22 mouse cellular contexts compared by ENCODE assay signal in genomic region chr9:41852099-41852498, GRCm38 (mm10).
DNase-seq lines count a peak whose midpoint lies in the region; ATAC-seq lines count a peak whose summit lies in the region.
"Had no signal": no experiment of that assay in that cellular context is flagged by ENCODE, and none has a peak within 500 bp of the region (broad histone marks: within the 10 kb centered on the region; RNA-seq: fewer than 3 reads in every experiment).

No protein-coding gene starts in this region.

- intact Hi-C loops in gastrocnemius, postnatal 14 days (cut with DNase I; ENCODE audit: low total_unique reads), result no loop called here

- H3K27ac ChIP-seq in embryonic facial prominence, embryonic 14.5 days (replicated peaks; ENCODE audit: low read depth, low read length), result no peak overlapping the region
- H3K27ac ChIP-seq in embryonic facial prominence, embryonic 10.5 days (replicated peaks), result no peak overlapping the region
- peak overlapping the region; percentile 69 for H3K27ac ChIP-seq in limb, embryonic 13.5 days
- H3K27ac ChIP-seq in limb, embryonic 10.5 days, result no peak overlapping the region
- peak overlapping the region; percentile 51 for H3K27ac ChIP-seq in limb, embryonic 15.5 days
- H3K27ac ChIP-seq in forebrain, embryonic 15.5 days (replicated peaks), result no peak overlapping the region
- H3K27ac ChIP-seq: embryonic facial prominence, embryonic 13.5 days; heart, adult 2 months; heart, embryonic 10.5 days; hindbrain, embryonic 10.5 days; hindbrain, embryonic 13.5 days had no signal

- no peak overlapping the region for H3K4me3 ChIP-seq in embryonic facial prominence, embryonic 14.5 days (ENCODE audit: low read depth, low read length)
- no peak overlapping the region for H3K4me3 ChIP-seq in embryonic facial prominence, embryonic 10.5 days
- no peak overlapping the region for H3K4me3 ChIP-seq in limb, embryonic 13.5 days
- H3K4me3 ChIP-seq in limb, embryonic 10.5 days, result no peak overlapping the region
- no peak overlapping the region for H3K4me3 ChIP-seq in limb, embryonic 15.5 days
- no peak overlapping the region for H3K4me3 ChIP-seq in forebrain, embryonic 15.5 days
- H3K4me3 ChIP-seq: embryonic facial prominence, embryonic 13.5 days; heart, adult 2 months; heart, embryonic 10.5 days; hindbrain, embryonic 10.5 days; hindbrain, embryonic 13.5 days had no signal

- no peak overlapping the region for H3K9ac ChIP-seq in embryonic facial prominence, embryonic 14.5 days (ENCODE audit: low read depth, low read length)
- H3K9ac ChIP-seq in limb, embryonic 13.5 days, result no peak overlapping the region
- H3K9ac ChIP-seq in limb, embryonic 15.5 days, result no peak overlapping the region
- no peak overlapping the region for H3K9ac ChIP-seq in forebrain, embryonic 15.5 days (replicated peaks)
- H3K9ac ChIP-seq: embryonic facial prominence, embryonic 13.5 days; hindbrain, embryonic 13.5 days had no signal

- H3K27me3 ChIP-seq in embryonic facial prominence, embryonic 14.5 days (replicated peaks; ENCODE audit: control insufficient read depth, insufficient read depth, low read length), result no peaks in the 10 kb centered on the region
- no peaks in the 10 kb centered on the region for H3K27me3 ChIP-seq in embryonic facial prominence, embryonic 10.5 days (replicated peaks; ENCODE audit: low read depth, poor library complexity, severe bottlenecking)
- no peaks in the 10 kb centered on the region for H3K27me3 ChIP-seq in limb, embryonic 13.5 days
- no peaks in the 10 kb centered on the region for H3K27me3 ChIP-seq in limb, embryonic 10.5 days (ENCODE audit: low read depth, poor library complexity, severe bottlenecking)
- no peaks in the 10 kb centered on the region for H3K27me3 ChIP-seq in limb, embryonic 15.5 days
- no peaks in the 10 kb centered on the region for H3K27me3 ChIP-seq in forebrain, embryonic 15.5 days
- H3K27me3 ChIP-seq: embryonic facial prominence, embryonic 13.5 days; hindbrain, embryonic 13.5 days; Patski had no signal

- no peak overlapping the region for H3K4me2 ChIP-seq in embryonic facial prominence, embryonic 14.5 days (ENCODE audit: low read depth, low read length)
- H3K4me2 ChIP-seq in limb, embryonic 13.5 days (replicated peaks), result no peak overlapping the region
- no peak overlapping the region for H3K4me2 ChIP-seq in limb, embryonic 15.5 days
- no peak overlapping the region for H3K4me2 ChIP-seq in forebrain, embryonic 15.5 days (replicated peaks)
- H3K4me2 ChIP-seq: embryonic facial prominence, embryonic 13.5 days; hindbrain, embryonic 13.5 days had no signal

- no peaks in the 10 kb centered on the region for H3K36me3 ChIP-seq in embryonic facial prominence, embryonic 14.5 days (ENCODE audit: control insufficient read depth, insufficient read depth, low read length)
- H3K36me3 ChIP-seq in embryonic facial prominence, embryonic 10.5 days (replicated peaks), result no peaks in the 10 kb centered on the region
- no peaks in the 10 kb centered on the region for H3K36me3 ChIP-seq in limb, embryonic 13.5 days
- H3K36me3 ChIP-seq in limb, embryonic 10.5 days, result no peaks in the 10 kb centered on the region
- no peaks in the 10 kb centered on the region for H3K36me3 ChIP-seq in limb, embryonic 15.5 days
- H3K36me3 ChIP-seq in forebrain, embryonic 15.5 days, result no peaks in the 10 kb centered on the region
- H3K36me3 ChIP-seq: embryonic facial prominence, embryonic 13.5 days; heart, embryonic 10.5 days; hindbrain, embryonic 10.5 days; hindbrain, embryonic 13.5 days had no signal

- peak; percentile 88 for DNase-seq in embryonic facial prominence, embryonic 14.5 days (ENCODE audit: low spot score)
- no peak for DNase-seq in embryonic facial prominence, embryonic 10.5 days (ENCODE audit: low spot score)
- DNase-seq in limb, embryonic 10.5 days (ENCODE audit: low spot score), result no peak
- peak; percentile 27 for DNase-seq in NIH3T3 (ENCODE audit: low read depth)
- no peak for DNase-seq in gastrocnemius, postnatal 14 days
- DNase-seq: adrenal gland, postnatal 10 days; adrenal gland, postnatal 36 days; cerebellum, adult 2 months; cerebellum, adult 9-11 months; cerebellum, postnatal 25 days; gastrocnemius, postnatal 36 days; heart, adult 2 months had no signal

- H3K9me3 ChIP-seq in embryonic facial prominence, embryonic 14.5 days (ENCODE audit: control insufficient read depth, low read length), result no peaks in the 10 kb centered on the region
- no peaks in the 10 kb centered on the region for H3K9me3 ChIP-seq in embryonic facial prominence, embryonic 10.5 days
- no peaks in the 10 kb centered on the region for H3K9me3 ChIP-seq in limb, embryonic 13.5 days
- no peaks in the 10 kb centered on the region for H3K9me3 ChIP-seq in limb, embryonic 10.5 days (replicated peaks)
- H3K9me3 ChIP-seq in limb, embryonic 15.5 days, result no peaks in the 10 kb centered on the region
- H3K9me3 ChIP-seq in forebrain, embryonic 15.5 days, result no peaks in the 10 kb centered on the region
- H3K9me3 ChIP-seq: embryonic facial prominence, embryonic 13.5 days; heart, embryonic 10.5 days; hindbrain, embryonic 10.5 days; hindbrain, embryonic 13.5 days had no signal

- peaks cover 2% of the 10 kb centered on the region; the same call in 1 of the 2 replicates for H3K4me1 ChIP-seq in embryonic facial prominence, embryonic 14.5 days (ENCODE audit: control insufficient read depth, insufficient read depth, low read length)
- H3K4me1 ChIP-seq in embryonic facial prominence, embryonic 10.5 days, result peaks cover 9% of the 10 kb centered on the region; the same call in 1 of the 2 replicates
- H3K4me1 ChIP-seq in limb, embryonic 13.5 days, result peaks cover 18% of the 10 kb centered on the region
- H3K4me1 ChIP-seq in limb, embryonic 10.5 days, result peaks cover 16% of the 10 kb centered on the region
- H3K4me1 ChIP-seq in limb, embryonic 15.5 days, result peaks cover 15% of the 10 kb centered on the region; the same call in 1 of the 2 replicates
- peaks cover 14% of the 10 kb centered on the region for H3K4me1 ChIP-seq in forebrain, embryonic 15.5 days
- H3K4me1 ChIP-seq: heart, embryonic 10.5 days; hindbrain, embryonic 10.5 days had no signal

- ATAC-seq in embryonic facial prominence, embryonic 14.5 days (ENCODE audit: low read depth), result peak; percentile 84
- ATAC-seq in limb, embryonic 13.5 days (ENCODE audit: low FRiP score, low read depth), result peak; percentile 87
- 0 out of 2 replicates have a peak, but pooled peaks have one; percentile 40 for ATAC-seq in limb, embryonic 15.5 days (ENCODE audit: insufficient number of reproducible peaks, low FRiP score, low TSS enrichment, low read depth)
- no peak for ATAC-seq in forebrain, embryonic 15.5 days (replicated peaks)
- ATAC-seq: forebrain, embryonic 14.5 days; hindbrain, embryonic 16.5 days; Patski had no signal

- WGBS in embryonic facial prominence, embryonic 14.5 days, result 45% methylated on average over 1 of the region's 1 CpGs
- 78% methylated on average over 1 of the region's 1 CpGs for WGBS in embryonic facial prominence, embryonic 10.5 days
- WGBS in limb, embryonic 13.5 days, result 29% methylated on average over 1 of the region's 1 CpGs
- 73% methylated on average over 1 of the region's 1 CpGs for WGBS in limb, embryonic 10.5 days
- WGBS in limb, embryonic 15.5 days, result 28% methylated on average over 1 of the region's 1 CpGs
- 82% methylated on average over 1 of the region's 1 CpGs for WGBS in forebrain, embryonic 15.5 days

Comparison
In these comparisons a context has a peak if more than half of its experiments do, and no peak if none do; other contexts are left out.
1. DNase-seq: peak in embryonic facial prominence, embryonic 14.5 days (single experiment) and NIH3T3 (single experiment); none in embryonic facial prominence, embryonic 10.5 days (single experiment), limb, embryonic 10.5 days (single experiment) and gastrocnemius, postnatal 14 days (single experiment).
2. H3K27ac ChIP-seq: peak in limb, embryonic 13.5 days (single experiment) and limb, embryonic 15.5 days (single experiment); none in embryonic facial prominence, embryonic 14.5 days (single experiment), embryonic facial prominence, embryonic 10.5 days (single experiment), limb, embryonic 10.5 days (single experiment) and forebrain, embryonic 15.5 days (single experiment).